Mouse (Mus musculus): Measurements from ENCODE around the gene Mroh7. TPM values are rescaled to one million over a fixed set of nuclear protein-coding genes. Genes with fewer than 3 reads are reported as not detected.
"Not testable (repeated sequence)": the region's sequence is repeated elsewhere in the genome, so short reads cannot be mapped to it uniquely, and the experiment has no call there.

Mroh7 gene
- total RNA-seq (2012; rRNA removed) = 0.45 and 0.63 TPM in 2 replicates

- in situ Hi-C loops (cut with MboI; ENCODE audit: low sequenced_read_pairs in 2 of 2, unreplicated experiment in 2 of 2) = no loop called here
- Histone ChIP-seq H3K9me3 (ENCODE audit: control insufficient read depth, insufficient read depth, low read depth, low read length) (no peaks in the 10 kb centered on the region), H3K9ac (ENCODE audit: insufficient read depth, low read depth, low read length, poor library complexity, severe bottlenecking) (no peak within 1 kb of the TSS), H3K4me1 (ENCODE audit: control insufficient read depth in 2 of 2, insufficient read depth in 2 of 2, low read length in 2 of 2, poor library complexity in 1 of 2) (no peaks in the 10 kb centered on the region), H3K4me3 (ENCODE audit: insufficient read depth in 1 of 2, low read depth in 1 of 2, low read length in 2 of 2, poor library complexity in 1 of 2, severe bottlenecking in 1 of 2) (no peak within 1 kb of the TSS), H3K27ac (ENCODE audit: insufficient read depth, low read depth, low read length, poor library complexity, severe bottlenecking) (no peak within 1 kb of the TSS), H3K36me3 (ENCODE audit: control insufficient read depth, insufficient read depth, low read length, poor library complexity, severe bottlenecking) (no peaks in the 10 kb centered on the region)
- DNase-seq (ENCODE audit: low read depth, low spot score) = no peak
- TF ChIP-seq ZC3H11A (IDR thresholded peaks at IDR 0.05; ENCODE audit: borderline replicate concordance, low read depth, low read length) (no peak), MAFK (IDR thresholded peaks at IDR 0.05; ENCODE audit: insufficient read depth, low read depth, low read length) (no peak), ZNF384 (IDR thresholded peaks at IDR 0.05; ENCODE audit: low read depth, low read length) (no peak), CHD2 (IDR thresholded peaks at IDR 0.05; ENCODE audit: low read depth, low read length) (no peak), HCFC1 (IDR thresholded peaks at IDR 0.05; ENCODE audit: borderline replicate concordance, insufficient read depth, low read length) (no peak)
Measured at GRCm38 (mm10) chr4:106730814-106731213, at the start of gene Mroh7. Gene Mroh7, minus strand, starts transcription at chr4:106730925.

GRCm38 (mm10) chr4:106780045-106780444 lies 49.3 kb upstream of the Mroh7 start:
- Histone ChIP-seq H3K9me3 (ENCODE audit: control insufficient read depth, insufficient read depth, low read depth, low read length) (no peaks in the 10 kb centered on the region), H3K4me1 (ENCODE audit: control insufficient read depth in 2 of 2, insufficient read depth in 2 of 2, low read length in 2 of 2, poor library complexity in 1 of 2) (no peaks in the 10 kb centered on the region), H3K36me3 (ENCODE audit: control insufficient read depth, insufficient read depth, low read length, poor library complexity, severe bottlenecking) (no peaks in the 10 kb centered on the region), H3K9ac (ENCODE audit: insufficient read depth, low read depth, low read length, poor library complexity, severe bottlenecking) (no peak overlapping the region), H3K4me3 (ENCODE audit: insufficient read depth in 1 of 2, low read depth in 1 of 2, low read length in 2 of 2, poor library complexity in 1 of 2, severe bottlenecking in 1 of 2) (no peak overlapping the region), H3K27ac (ENCODE audit: insufficient read depth, low read depth, low read length, poor library complexity, severe bottlenecking) (no peak overlapping the region)
- no peak for TF ChIP-seq ZNF384 (IDR thresholded peaks at IDR 0.05; ENCODE audit: low read depth, low read length)
- TF ChIP-seq HCFC1 (IDR thresholded peaks at IDR 0.05; ENCODE audit: borderline replicate concordance, insufficient read depth, low read length) = no peak
- no peak for DNase-seq (ENCODE audit: low read depth, low spot score)
- in situ Hi-C loops (cut with MboI; ENCODE audit: low sequenced_read_pairs in 2 of 2, unreplicated experiment in 2 of 2) = no loop called here

- Histone ChIP-seq H3K4me1 (ENCODE audit: control insufficient read depth in 2 of 2, insufficient read depth in 2 of 2, low read length in 2 of 2, poor library complexity in 1 of 2) (no peaks in the 10 kb centered on the region), H3K4me3 (ENCODE audit: insufficient read depth in 1 of 2, low read depth in 1 of 2, low read length in 2 of 2, poor library complexity in 1 of 2, severe bottlenecking in 1 of 2) (no peak overlapping the region), H3K36me3 (ENCODE audit: control insufficient read depth, insufficient read depth, low read length, poor library complexity, severe bottlenecking) (no peaks in the 10 kb centered on the region), H3K9ac (ENCODE audit: insufficient read depth, low read depth, low read length, poor library complexity, severe bottlenecking) (no peak overlapping the region), H3K9me3 (ENCODE audit: control insufficient read depth, insufficient read depth, low read depth, low read length) (no peaks in the 10 kb centered on the region), H3K27ac (ENCODE audit: insufficient read depth, low read depth, low read length, poor library complexity, severe bottlenecking) (no peak overlapping the region)
- no peak for TF ChIP-seq CHD2 (IDR thresholded peaks at IDR 0.05; ENCODE audit: low read depth, low read length)
- TF ChIP-seq MAFK (IDR thresholded peaks at IDR 0.05; ENCODE audit: insufficient read depth, low read depth, low read length) = no peak
- no peak for TF ChIP-seq HCFC1 (IDR thresholded peaks at IDR 0.05; ENCODE audit: borderline replicate concordance, insufficient read depth, low read length)
- no peak for TF ChIP-seq ZC3H11A (IDR thresholded peaks at IDR 0.05; ENCODE audit: borderline replicate concordance, low read depth, low read length)
- TF ChIP-seq ZNF384 (IDR thresholded peaks at IDR 0.05; ENCODE audit: low read depth, low read length) = no peak
- DNase-seq (ENCODE audit: low read depth, low spot score) = no peak
- in situ Hi-C loops (cut with MboI; ENCODE audit: low sequenced_read_pairs in 2 of 2, unreplicated experiment in 2 of 2) = no loop called here
Measured at GRCm38 (mm10) chr4:106778116-106778788, 47.5 kb upstream of the Mroh7 start.

- Histone ChIP-seq H3K4me1 (ENCODE audit: control insufficient read depth in 2 of 2, insufficient read depth in 2 of 2, low read length in 2 of 2, poor library complexity in 1 of 2) (no peaks in the 10 kb centered on the region), H3K27ac (ENCODE audit: insufficient read depth, low read depth, low read length, poor library complexity, severe bottlenecking) (no peak overlapping the region), H3K9me3 (ENCODE audit: control insufficient read depth, insufficient read depth, low read depth, low read length) (no peaks in the 10 kb centered on the region), H3K9ac (ENCODE audit: insufficient read depth, low read depth, low read length, poor library complexity, severe bottlenecking) (no peak overlapping the region), H3K4me3 (ENCODE audit: insufficient read depth in 1 of 2, low read depth in 1 of 2, low read length in 2 of 2, poor library complexity in 1 of 2, severe bottlenecking in 1 of 2) (no peak overlapping the region), H3K36me3 (ENCODE audit: control insufficient read depth, insufficient read depth, low read length, poor library complexity, severe bottlenecking) (no peaks in the 10 kb centered on the region)
- TF ChIP-seq ZNF384 (IDR thresholded peaks at IDR 0.05; ENCODE audit: low read depth, low read length) = no peak
- no peak for TF ChIP-seq ZC3H11A (IDR thresholded peaks at IDR 0.05; ENCODE audit: borderline replicate concordance, low read depth, low read length)
- no peak for TF ChIP-seq HCFC1 (IDR thresholded peaks at IDR 0.05; ENCODE audit: borderline replicate concordance, insufficient read depth, low read length)
- no peak for TF ChIP-seq MAFK (IDR thresholded peaks at IDR 0.05; ENCODE audit: insufficient read depth, low read depth, low read length)
- no peak for TF ChIP-seq CHD2 (IDR thresholded peaks at IDR 0.05; ENCODE audit: low read depth, low read length)
- in situ Hi-C loops (cut with MboI; ENCODE audit: low sequenced_read_pairs in 2 of 2, unreplicated experiment in 2 of 2) = no loop called here
- peak; percentile 25 for DNase-seq (ENCODE audit: low read depth, low spot score)
Measured at GRCm38 (mm10) chr4:106776998-106777397, 46.3 kb upstream of the Mroh7 start.

GRCm38 (mm10) chr4:106775767-106776166 lies 45.0 kb upstream of the Mroh7 start:
- H3K9me3 ChIP-seq (ENCODE audit: control insufficient read depth, insufficient read depth, low read depth, low read length); H3K4me1 ChIP-seq (ENCODE audit: control insufficient read depth in 2 of 2, insufficient read depth in 2 of 2, low read length in 2 of 2, poor library complexity in 1 of 2); DNase-seq (ENCODE audit: low read depth, low spot score); H3K9ac ChIP-seq (ENCODE audit: insufficient read depth, low read depth, low read length, poor library complexity, severe bottlenecking); H3K36me3 ChIP-seq (ENCODE audit: control insufficient read depth, insufficient read depth, low read length, poor library complexity, severe bottlenecking); H3K4me3 ChIP-seq (ENCODE audit: insufficient read depth in 1 of 2, low read depth in 1 of 2, low read length in 2 of 2, poor library complexity in 1 of 2, severe bottlenecking in 1 of 2); in situ Hi-C loops (cut with MboI; ENCODE audit: low sequenced_read_pairs in 2 of 2, unreplicated experiment in 2 of 2); H3K27ac ChIP-seq (ENCODE audit: insufficient read depth, low read depth, low read length, poor library complexity, severe bottlenecking): not testable (repeated sequence)

Measured in ES-E14 (cell line).